Mouse (Mus musculus): ENCODE results near the gene Fam19a5. TPM values are rescaled to one million over a fixed set of nuclear protein-coding genes. Genes with fewer than 3 reads are reported as not detected.

The Fam19a5 gene
- total RNA-seq (2023) = not detected

GRCm38 (mm10) chr15:87543599-87544338, at the start of gene Fam19a5:
TSS of gene Fam19a5 (plus strand) at chr15:87544299.

Measured in B cell, adult 67 days (primary cell).